Mouse (Mus musculus) liver (tissue): Measurements from ENCODE around the gene Ncapd2.

ENCODE experiments used
- DNase-seq: peaks from one replicate; pipeline ENCODE4 v3.0.0-alpha.2; 2020; ENCODE audit warnings: mixed read lengths

The Ncapd2 gene

DNA sequence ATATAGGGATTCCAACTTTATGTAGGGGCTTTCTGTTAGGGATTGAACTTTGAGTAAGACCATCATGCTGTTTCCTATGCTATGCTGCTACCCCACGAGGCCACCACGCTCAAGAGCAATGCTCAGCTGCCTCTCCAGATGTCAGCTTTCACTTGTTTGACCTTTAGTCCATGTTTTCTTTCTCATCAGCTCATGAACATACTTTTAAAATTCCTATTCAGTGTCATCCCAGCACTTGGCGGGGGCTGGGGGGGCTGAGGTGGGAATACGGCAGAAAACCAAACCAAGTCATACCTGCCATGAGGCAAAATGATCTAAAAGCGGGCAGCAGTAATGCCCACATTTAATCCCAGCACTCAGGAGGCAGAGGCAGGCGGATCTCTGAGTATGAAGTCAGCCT, 21.6 kb upstream of the Ncapd2 start:
- DNase-seq: no peak

DNA sequence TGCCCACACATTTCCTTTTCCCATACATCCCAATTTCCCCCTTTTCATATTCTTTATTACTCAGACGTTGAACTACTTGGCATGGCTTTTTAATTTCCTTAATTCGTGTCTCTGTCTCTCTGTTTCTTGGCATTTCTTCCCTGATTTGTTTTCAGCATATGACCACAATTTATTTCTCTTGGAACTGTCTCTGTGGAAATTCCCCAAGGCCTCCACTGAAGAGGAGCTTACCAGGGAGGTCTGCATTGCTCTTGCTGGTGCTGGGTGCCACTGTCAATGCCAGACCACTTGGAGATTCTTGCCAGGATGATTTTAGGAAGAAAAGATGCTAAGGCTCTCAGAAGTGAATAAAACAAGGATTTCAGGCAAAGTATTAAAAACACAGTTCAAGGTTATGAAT, 21.1 kb upstream of the Ncapd2 start:
- no peak for DNase-seq

DNA sequence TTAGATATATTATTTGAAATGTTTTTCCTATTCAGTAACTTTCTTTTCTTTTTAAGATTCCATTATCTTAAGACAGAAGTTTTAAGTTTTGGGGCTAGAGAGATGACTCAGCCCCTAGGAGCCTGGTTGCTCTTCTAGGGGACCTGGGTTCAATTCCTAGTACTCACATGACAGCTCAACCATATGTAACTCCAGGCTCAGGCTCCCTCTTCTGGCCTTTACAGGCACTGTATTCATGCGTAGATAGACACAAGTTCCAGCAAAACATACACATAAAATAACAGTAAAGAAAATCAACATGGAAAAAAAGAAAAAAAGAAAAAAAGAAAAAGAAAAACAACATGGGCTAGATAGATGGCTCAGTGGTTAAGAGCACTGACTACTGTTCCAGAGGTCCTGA, 18.9 kb upstream of the Ncapd2 start:
- no peak for DNase-seq

DNA sequence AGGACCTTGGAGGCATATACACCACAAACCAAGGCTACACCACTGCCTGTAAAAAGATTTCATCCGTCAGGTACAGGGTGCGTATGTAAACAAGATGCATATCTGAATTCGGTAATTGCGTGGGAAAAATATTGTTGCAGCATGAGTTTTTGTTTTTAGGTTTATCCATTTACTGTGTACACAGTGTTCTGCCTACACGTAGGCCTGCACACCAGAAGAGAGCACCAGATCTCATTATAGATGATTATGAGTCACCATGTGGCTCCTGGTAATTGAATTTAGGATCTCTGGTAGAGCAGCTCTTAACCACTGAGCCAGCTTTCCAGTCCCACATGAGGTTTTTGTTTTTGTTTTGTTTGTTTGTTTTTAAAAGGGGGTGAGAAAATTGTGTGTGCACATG, 5.7 kb upstream of the Ncapd2 start:
- DNase-seq: no peak

DNA sequence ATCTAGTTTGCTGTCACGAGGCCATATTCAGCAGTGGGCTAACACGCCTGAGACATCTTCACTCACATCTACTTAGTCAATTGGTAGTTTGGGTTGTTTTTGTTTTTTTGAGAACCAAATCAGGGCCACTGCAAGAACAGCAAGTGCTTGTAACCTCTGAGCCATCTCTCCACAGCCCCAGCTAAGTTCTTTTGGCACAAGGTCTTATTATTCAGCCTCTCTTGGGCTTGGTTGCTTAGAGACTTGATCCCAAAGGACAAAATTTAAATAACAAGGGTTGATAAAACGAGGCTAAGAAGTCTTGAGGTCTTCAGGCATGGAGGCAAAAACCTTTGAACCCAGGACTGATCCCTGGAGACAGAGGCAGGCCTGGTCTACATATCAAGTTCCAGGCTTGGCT, 4.8 kb upstream of the Ncapd2 start:
- no peak for DNase-seq

DNA sequence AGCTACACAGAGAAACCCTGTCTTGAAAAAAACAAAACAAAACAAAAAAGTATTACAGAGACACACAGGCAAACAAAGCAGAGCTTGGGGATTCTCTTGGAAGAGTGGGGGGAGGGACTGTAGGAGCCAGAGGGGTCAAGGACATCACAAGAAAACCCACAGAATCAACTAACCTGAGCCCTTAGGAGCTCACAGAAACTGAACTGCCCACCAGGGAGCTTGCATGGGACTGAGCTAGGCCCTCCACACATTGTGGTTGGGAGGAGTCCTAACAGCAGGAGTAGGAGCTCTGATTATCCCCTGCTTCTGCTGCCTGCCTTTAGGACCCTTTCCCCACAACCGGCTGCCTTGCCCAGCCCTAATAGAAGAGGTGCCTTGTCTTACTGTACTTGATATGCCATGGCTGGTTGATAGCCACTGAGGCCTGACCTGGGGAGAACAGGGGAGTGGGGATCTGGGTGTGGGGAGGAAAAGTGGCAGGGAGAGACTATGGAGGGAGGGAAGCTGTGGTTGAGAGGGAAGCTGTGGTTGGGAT, 4.1 kb upstream of the Ncapd2 start:
- no peak for DNase-seq

DNA sequence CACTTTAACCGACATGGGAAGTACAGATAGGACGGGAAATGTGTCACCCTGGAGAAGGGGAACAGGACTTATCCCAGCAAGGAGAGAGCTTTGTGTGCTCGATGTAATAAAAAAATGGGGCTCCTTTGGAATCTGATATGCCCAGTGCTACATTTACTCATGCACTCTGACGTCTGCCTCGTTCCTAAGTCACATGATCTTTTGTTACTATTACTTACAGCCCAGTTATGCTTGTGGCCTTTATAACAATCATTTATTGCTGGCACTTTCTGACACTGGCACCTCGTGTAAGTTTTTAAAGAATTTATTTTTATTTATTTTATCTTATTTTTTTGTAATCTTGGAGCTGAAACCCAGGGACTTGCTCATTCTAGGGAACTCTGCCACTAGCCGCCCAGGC, 1.9 kb upstream of the Ncapd2 start:
- no peak for DNase-seq

DNA sequence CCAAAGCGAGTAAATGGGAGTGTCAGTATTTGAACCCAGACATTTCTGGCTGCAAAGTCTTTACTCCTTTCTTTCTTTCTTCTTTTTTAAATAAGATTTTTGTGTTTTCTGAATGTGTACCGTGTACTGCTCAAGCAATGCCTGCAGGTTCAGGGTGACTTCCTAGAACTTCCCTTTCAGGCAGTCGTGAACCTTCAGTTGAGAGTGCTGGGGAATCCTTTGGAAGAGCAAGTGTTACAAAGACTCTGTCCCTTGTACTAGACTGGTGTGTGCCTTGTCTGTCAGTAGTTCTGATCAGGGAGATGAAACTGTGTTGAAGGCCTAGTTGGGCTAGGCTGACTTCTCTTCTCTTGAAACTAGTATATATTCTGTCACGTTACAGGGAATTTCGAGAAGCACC, 1.3 kb upstream of the Ncapd2 start:
- no peak for DNase-seq

DNA sequence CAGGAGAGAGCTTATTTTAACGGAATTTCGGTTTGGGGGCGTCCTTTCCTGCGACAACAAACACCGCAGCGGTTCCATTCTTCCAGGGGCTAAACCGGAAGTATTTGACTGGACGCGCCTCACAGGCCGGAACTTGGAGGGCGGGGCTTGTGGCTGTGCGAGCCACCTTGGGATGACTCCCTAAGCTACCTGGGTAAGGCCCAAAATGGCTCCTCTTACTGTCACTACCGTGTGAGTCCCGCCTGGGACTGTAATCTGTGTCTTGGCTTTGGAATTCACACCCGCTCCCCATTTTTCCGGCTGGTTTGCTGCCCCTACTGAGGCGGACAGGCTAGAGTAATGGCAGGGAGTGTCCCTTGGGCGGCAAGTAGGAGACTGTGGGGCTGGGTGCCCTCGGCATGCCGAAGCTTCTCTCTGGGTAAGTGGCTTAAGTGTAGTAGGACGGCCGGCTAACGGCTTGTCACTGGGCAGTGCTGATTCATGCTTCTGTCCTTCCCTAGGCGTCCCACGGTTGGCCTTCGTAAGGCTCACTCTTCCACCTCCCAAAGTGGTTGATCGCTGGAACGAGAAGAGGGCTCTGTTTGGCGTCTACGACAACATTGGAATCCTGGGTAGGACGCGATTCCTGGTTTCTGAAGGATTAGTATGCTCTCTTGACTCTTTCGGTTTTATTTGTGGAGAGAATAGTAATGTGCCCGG, 664 bp upstream of the Ncapd2 start:
- peak; percentile 96 for DNase-seq

DNA sequence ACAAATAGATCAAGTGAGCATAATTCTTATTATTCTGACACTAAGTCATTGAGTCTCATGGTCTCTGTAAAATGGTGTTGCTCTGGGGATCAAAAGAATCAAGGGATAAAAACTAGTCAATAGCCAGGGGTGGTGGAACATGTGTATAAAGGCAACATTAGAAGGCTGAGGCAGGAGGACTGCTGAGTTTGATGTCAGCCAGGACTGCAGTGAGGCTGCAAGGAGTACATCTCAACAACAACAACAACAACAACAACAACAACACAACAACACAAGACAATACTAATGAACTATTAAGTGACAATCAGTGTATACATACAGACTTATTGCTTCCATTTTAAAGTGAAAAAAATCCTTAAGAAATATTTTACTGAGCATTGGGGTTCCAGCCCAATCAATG, 685 bp downstream of the Ncapd2 start:
- DNase-seq: no peak

DNA sequence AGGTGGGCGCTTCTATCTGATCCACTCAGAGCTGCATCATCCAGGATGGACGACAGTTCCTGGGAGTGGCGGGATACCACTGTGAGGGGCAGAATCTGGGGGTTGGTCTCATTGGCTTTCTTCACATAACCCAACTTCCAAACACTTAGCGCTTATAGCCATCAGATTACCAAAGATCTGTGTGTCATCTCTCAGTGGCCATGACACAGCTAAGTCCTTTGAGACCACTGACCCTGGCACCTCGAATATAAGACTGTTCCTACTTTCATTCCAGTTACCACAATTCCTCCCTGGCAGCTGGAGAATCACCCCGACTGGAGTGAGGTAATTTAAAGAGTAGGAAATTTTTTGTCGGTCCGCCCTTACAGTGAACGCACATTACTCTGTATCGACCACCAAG, 5.3 kb downstream of the Ncapd2 start:
- no peak for DNase-seq

DNA sequence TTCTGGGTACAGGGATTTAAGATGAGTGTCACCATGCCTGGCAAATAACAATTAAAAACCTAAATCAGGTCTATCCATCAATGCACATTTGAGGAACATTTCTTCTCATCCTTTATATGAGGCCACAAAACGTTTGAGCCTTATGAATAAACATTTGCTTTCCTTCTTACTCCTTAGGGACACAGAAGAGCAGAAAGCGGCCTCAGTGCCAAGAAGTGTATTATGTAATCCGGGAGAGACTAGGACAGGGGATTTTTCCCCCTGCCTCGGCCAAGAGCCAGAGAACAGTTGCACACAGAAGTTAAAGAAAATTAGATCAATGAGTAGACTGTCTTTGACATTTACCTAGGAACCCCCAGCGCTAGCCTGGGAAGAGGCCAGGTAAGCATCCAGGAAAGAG, 9.4 kb downstream of the Ncapd2 start:
- DNase-seq: no peak

DNA sequence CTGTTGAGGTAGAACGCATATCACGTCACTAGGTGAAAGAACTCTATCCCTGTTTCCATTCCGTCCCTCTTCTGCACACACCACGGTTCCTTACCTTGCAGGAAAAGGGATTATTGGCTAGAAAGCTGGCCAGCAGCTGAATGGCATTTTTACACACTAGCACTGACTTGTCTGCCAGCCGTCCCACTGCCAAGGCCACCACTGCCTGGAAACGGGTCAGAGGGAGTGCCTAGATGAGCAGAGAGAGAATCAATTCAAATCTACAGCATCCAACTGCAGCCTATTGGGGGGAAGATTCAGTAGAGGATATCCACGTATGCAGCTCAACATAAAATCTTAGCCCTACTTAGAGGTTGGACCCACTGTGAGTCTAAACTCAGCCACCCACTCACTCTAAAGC, 11.9 kb downstream of the Ncapd2 start:
- no peak for DNase-seq

DNA sequence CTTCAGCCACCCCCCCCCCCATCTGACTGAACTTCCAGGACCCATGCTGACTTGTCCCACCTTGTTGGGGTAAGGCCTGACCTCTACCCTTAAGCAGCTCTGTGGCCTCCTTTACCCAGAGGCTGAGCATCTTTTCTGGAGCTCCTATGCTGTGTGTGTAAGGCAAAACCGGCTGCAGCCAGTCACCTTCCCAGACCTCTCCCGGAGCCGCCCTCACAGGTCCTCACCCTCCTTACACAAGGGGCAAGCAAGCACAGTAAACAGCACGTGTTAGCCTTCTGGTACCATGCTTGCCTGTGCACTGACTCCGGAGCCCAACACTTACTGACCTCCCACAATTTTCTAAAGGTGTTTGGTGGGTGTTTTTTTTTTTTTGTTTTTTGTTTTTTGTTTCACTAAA, 16.0 kb downstream of the Ncapd2 start:
- no peak for DNase-seq

DNA sequence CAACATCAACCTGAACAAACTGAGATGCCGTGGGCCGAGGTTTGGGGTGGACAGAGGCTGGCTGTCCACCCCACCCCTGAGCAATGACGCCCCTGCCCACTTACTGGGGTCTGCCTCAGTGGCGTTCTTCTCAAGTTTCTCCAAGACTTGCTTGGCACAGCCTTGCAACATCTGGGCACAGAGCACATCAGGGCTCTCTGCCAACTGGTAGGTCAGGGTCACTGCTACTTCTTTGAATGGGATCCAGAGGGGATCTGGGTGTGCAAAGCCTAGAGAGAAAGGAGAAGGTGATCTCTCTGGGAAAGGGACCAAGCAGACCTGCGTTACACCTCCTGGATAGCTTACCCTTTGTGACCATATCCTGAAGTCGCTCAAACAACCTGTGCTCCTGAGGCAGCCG, 18.2 kb downstream of the Ncapd2 start:
- no peak for DNase-seq

DNA sequence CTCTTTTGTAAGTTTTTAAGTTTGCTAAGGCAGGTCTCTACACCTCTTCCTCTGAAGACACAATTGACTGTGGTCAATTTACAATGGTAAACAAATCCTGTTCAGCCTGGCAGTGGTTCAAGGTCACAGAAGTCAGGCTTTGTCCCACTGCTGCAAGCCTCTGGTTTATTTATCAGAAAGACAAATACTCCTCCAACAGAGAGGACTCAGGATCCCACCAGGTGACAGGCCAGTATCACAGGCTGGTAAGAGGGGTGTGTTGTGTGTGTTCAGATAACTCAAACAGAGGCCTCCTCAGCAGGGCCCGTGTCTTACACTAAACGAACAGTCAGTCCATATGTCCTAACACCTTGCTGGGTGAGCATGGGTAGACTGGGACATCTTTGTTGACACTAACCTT, 19.0 kb downstream of the Ncapd2 start:
- no peak for DNase-seq

DNA sequence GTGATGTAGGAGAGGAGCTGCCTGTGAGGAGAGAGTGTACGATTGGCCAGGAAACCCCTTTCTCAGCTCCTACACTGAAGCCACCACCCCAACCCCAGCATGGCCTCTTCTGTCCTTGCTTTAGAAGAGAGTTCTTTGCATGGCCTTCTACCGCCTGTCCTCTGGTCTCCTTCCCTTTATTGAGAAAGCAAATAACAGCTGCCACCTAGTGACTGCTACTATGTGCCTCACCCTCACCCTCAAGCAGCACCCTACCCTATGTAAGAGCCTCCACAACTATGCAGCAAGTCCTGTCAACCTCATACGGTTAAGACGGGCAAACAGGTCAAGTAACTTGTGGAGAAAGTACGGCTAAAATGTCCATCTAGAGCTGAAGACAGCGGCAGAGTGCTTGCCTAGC, 21.3 kb downstream of the Ncapd2 start:
- DNase-seq: no peak

DNA sequence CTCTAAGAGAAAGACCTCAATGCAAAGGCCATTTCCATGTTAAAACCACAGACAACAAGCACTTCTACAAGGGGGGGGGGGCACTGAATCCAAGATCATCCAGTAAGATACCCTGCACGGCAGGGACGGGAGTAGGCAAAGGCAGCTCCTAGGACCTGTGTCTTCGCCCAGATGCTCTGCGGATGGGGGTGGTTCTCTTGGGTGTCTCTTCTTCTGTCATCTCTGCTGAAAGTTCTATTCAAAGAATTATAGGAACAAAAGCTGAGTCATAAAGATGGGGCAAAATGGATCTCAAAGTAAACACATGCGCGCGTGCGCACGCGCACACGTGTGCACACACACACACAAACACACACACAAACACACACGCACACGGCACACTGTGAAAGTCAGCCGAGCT, 23.4 kb downstream of the Ncapd2 start:
- no peak for DNase-seq

DNA sequence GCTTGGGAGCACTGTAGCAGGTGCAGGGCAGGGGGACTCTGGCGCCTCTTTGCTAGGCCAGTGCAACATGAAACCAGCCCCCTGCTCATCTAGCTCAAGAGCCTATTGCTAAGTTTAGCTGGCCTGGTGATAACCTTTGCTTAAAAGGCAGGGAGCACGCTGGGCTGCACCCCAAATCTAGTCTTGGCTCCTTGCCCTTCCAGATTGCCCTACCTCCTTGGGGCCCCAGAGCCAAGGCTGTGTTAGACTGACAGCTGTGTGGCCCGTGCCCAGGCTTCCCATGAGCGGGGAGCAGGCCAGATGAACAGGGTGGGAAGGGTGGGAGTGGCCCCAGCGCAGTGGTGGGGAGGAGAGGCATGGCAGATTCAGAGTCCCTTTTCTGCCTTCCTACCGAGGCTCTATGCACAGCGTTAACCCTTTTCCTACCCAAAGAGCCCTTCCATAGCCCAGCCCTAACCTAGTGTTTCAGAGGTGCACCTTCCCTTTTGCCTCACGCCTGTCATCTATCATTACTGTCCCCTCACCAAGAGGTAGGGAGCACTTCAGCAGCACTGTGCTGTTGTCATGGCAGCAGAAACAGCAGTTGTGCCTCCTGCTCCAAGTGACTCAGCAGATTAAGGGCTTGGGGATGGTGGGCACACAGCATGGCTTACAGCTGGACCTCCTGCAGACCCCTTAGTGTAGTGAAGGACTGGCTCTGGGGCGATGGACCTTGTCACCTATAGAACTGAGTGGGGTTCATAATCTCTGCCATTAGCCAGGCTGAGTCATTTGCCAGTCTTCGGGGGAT, 24.4 kb downstream of the Ncapd2 start:
- DNase-seq: peak; percentile 60

DNA sequence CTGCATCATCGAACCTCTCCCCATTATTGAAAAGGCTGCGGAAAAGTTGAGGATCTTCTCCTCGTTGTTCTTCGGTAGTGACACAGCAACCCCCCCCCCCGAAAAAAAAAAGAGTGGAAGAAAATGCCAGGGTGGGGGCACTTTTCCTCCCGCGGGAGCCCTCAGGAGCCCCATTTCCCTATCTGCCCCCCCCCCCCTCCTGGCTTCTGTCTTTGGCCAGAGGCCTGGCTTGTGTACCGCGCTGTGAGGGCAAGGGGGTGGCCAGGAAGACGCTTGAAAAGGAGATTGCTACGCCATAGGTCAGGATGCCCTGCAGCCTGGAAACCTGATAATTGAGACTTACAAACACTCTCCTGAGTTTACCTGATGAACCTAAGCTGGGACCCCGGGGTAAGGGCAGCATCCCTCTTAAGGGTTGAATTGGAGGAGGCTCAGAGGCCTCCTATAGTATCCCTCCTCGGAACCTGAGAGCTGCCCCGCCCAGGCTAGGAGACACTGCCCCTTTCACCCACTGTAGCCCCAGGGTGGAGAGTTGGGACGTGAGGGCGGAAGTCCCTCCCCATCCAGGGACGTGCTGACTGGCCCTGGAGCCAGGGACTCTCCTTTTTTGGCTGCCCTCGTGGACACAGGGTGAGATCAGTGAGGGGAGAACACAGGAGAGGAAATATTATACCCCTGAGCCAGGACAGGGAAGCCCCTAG, 25.3 kb downstream of the Ncapd2 start, which contains the start of gene Gapdh:
Gene Gapdh, minus strand, starts transcription at position 417 of the 701 bp plus-strand sequence.
- DNase-seq: peak; percentile 80

DNA sequence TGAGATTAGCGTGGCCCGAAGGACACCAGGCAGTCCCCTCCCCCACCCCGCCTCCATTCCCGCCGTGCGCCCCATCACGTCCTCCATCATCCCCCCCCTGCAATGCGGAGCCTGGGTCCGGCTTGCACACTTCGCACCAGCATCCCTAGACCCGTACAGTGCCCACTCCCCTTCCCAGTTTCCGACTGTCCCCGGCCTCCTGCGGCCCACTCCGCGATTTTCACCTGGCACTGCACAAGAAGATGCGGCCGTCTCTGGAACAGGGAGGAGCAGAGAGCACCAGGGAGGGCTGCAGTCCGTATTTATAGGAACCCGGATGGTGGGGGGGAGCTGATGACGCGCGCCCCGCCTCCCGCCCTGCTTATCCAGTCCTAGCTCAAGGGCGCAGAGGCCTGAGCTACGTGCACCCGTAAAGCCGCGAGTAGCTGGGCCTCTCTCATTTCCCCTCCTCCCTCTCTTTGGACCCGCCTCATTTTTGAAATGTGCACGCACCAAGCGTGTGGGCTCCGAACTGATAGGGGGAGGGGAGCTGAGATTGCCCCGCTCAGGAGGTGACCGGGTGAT, 26.1 kb downstream of the Ncapd2 start:
- DNase-seq: peak; percentile 95

DNA sequence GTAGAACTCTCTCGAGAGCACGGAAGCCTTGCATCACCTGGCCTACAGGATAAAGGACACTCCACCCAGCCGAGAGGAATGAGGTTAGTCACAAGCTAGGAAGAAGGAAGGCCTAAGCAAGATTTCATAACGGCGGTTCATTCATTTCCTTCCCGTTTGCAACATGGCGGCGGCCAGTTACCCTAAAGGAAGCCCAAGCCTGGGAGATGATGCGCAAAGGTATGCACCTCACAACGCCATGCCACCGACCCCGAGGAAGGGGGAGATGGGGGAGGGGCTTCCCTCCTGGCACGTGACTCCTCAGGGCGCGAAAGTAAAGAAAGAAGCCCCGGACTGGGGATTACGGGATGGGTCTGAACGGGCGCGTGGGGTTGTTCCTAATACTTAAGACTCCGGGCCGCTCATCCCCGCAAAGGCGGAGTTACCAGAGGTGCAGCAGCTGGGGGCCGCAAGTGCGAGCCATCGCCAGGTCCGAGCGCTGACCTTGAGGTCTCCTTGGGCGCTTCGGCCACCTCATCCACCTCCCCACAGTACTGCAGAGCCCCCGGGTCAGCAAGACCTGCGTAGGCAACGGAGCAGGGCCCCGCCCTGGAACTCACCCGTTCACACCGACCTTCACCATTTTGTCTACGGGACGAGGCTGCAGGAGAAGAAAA, 26.7 kb downstream of the Ncapd2 start:
- DNase-seq: peak; percentile 66
